Mouse (Mus musculus) B cell, adult 2 months (primary cell): ENCODE data around the gene Cdc40.

Source experiments
- DNase-seq, 2 experiments: peaks; one replicate each; pipeline ENCODE4 v3.0.0; 2022

Gene Cdc40

DNA sequence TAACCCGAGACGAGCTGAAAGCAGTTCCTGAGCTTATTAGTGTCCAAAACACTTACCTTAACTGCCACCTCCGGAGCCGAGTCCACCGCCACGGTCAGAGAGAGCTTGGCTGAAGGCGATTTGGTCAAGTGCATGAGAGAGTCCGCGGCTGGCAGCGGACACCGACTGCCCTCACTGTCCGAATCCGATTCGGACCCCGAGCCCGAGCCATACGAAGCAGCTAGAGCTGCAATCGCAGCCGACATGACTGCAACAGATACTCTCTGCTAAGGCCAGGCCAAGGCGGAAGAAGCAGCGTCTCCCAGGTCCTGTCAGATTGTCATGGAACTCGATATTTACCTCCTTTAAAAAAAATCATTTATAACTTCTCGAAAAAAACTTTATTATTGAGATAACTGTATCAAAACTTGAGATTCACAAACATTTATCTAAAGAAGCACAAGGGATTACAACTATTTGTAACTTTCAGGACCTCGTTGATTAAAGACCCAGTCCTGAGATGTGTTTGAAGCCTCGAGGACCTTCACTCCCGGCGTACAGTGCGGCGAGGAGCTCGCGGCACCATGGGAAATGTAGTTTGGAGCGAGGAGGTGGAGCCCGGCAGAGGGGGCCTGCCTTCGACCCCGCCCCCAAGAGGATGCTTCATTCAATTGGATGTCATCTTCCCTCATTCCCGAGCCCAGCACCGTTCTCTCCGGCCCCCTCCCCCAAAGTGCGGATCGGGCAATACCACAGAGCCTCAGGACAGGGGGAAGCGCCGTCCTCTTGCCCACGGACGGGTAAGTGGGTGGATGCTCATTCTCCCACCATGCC lies at the start of gene Cdc40, which contains the start of gene Wasf1:
TSS of gene Cdc40 (minus strand) at position 481 of the 813 bp plus-strand sequence.
TSS of gene Wasf1 (plus strand) at position 645 of the 813 bp plus-strand sequence.
- peak; percentile 91 to 92 for DNase-seq

DNA sequence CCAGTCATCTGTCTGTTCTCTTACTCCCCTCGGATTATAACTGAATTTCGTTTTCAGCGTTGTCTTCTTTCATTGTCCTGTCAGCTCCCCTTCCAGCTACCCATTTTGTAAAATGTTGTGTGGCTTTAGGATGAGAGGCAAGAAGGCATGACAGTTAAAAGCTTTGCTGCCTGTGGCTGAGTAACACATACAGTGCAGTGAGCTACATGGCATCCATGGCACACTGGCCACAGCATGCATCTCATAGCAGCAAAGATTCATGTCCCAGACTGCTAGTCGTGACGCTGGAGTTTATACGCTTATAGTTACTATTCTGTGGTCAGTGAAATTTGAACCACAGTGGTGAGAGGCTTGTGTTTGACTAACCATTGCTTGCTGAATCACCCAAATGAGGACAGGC lies 36.4 kb upstream of the Cdc40 start:
- DNase-seq = no peak

DNA sequence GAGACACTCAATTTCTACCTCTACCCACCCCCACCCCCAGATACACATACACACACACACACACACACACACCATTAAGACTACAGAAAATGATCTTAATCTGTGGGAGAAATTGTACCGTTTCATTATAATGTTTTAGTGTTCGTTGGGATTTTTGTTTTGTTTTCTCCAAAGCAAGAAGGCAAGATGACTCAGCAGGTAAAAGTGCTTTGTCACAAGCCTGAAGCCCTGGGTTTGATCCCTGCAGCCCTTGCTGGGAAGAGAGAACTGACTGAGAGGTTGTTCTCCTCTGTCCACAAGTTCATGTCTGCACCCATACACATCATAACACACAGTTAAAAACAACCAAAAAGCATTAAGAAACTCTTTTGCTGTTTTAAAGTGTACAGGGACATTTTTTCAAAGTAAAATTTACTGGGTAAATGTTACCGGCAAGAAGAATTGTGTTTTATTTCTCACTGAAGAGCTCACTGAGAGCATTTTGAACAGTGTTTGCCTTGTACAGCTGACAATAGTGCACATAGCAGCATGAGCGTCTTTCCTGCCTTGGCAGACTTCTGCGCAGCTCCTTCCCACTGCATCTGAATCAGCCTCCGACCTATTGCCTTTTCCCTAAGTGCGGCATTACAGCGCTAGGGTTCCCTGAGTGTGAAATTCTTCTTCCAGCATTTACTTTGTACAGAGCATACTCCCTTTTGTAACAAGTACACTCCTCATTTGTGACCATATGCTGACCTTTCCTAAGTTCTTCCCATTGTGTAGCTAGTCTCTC lies 35.7 kb upstream of the Cdc40 start:
- no peak for DNase-seq

DNA sequence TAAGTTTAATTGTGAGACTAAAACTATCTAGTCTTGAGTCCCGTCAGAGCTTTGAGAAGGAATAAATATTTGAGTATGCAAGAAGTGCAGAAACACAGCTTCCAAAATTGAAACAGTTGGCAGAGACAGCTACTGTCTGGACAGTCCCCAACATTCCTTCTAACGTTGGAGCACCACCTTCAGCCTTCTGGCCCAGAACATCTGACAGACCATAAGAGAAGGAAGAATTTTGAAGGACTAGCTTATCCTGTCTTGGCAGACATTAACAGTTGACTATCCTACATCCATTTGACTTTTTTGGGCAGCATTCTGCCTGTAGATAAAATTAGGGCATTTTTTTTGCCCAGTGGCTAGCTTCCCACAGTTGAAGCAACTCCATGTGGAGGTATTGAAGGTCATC lies 32.1 kb upstream of the Cdc40 start:
- DNase-seq = no peak

DNA sequence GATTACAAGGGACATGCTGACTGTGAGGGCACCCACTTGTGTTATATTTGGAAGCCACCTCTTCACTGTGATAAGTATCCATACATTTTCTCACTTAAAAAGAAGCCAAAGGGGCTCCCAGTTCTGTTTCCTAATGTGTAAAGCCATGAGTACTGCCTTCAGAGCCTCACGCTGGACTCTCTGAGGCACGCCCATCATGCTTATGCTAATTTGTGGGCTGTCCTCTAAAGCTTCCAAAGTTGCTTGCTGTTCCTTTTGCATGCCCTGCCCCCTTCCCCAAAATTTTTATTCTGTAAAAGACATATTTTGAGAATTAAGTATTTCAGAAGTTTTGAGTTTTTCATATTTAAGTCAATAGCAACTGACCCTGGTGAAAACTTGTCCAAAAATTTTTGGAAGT lies 27.7 kb upstream of the Cdc40 start:
- no peak for DNase-seq

DNA sequence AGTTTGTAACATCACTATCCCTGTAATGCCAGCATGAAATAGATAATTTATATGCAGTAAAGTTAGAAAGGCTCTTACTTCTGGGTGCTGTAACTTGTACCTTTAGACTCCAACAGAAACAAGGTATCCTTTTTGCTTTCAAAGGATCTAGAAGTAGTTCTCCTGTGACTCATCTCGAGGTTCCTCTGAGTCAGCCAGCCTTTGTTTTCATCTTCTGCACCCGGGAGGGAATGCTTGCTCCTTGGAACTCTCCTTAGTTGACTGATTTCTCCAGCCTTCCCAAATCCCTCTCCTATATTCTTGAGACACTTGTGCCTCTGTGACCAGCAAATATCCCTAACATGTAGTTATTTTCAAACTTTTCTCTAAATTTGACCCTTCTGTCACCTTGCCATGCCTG lies 25.5 kb upstream of the Cdc40 start:
- DNase-seq = no peak

DNA sequence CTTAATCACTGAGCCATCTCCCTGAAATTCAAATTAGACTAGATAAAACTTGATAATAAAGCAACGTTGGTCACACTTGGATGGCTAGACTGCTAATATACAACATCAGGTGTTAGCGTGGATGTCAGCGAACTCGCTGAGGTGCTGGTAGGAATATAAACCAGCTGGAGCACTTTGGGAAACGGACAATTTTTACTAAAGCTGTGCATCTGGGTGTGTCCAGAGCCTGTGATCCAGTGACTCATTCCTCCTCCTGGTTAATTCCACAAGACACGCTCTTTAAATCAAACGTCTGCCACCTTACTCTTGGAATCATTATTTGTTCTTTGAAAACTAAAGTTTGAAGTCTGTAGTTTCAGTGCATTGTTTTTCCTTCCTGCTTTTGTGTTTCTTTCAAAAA lies 23.7 kb upstream of the Cdc40 start:
- no peak for DNase-seq

DNA sequence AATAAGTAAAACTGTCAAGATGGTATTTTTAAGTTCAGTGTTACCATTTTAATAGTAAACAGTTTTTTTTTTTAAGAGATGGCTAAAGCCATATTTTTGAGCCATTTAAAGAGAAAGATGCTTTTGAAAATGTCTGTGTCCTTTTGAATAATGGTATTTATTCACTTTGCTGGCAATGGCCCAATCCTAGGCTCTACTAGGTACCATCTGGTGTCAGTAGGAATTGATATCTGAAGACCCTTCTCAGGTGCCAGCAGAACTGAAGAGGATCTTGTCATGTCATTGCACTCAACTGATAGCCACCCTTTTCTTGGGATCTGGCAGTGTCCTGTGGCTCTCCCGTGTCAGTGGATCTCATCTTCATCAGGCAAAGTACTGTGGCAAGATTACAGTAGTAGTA lies 23.0 kb upstream of the Cdc40 start:
- no peak for DNase-seq

DNA sequence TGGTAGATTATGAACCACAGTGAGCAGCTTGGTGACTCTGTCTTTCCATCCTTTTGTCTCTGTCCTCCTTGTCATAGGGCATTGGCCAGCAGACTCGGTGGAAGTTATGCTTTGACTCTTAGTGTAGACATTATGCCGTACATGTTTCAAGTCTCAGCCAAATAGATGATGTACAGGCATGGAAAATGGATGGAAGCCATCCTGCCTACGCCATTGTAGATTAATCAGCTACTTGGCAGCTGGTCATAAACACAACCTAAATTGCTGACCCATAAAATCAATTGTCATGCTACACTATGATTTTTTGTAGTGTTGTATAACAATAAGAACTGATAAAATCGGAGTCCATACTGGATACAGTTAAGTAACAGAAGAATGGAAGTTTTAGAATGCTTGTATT lies 18.7 kb upstream of the Cdc40 start:
- DNase-seq = no peak

DNA sequence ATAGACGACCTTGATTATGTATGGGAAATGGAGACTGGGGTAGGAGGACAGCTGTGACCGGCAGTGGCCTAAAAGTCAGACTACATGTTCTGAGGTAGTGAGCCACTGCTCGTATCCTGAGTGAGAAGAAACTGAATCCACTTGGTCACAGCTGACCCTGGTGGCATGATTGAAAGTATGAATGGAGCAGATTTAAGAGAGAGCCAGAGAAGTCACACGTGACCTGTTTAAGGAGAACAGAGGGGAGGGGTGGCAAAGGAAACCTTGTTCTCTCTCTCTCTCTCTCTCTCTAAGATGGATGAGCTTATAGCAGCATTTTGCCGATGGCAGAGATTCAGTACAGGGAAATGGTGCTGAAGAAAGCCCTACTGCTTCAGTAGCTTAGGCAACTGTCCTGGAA lies 13.5 kb upstream of the Cdc40 start:
- no peak for DNase-seq

DNA sequence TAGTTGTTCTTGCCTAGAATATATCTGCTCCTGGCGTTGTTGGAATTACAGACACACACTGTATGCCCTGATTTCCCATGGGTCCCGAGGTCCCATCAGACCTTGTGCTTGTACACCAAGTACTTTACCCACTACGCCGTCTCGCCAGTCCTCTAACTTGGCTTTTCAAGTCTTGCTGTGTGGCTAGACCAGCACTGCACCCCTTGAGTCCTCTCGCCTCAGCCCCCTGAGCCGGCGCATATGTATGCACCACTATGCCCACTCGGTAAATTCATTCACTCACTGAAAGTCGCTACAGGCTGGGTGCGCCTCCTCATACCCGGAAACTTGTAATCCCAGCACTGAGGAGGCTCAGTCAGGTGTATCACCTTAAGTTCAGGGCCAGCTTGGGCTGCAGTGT lies 12.7 kb upstream of the Cdc40 start:
- no peak for DNase-seq

DNA sequence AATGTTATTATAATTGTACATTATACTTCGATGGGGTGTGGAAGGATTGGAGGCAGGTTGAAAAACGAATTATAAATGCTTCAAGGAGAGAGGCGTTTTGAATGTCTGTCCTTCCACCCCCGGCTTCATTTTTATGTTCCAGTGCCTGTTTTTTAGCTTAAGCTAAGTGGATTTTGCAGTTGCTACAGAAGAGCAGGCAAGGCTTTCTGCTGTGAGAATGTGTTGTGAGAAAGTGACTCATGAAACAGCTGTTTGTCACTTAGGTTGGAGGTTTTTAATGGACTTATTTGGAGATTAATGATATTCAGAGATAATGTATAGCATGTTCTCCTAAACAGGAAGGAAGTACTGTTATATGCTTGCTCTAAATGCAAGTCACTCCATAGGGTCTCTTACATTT lies 6.0 kb upstream of the Cdc40 start:
- DNase-seq = no peak

DNA sequence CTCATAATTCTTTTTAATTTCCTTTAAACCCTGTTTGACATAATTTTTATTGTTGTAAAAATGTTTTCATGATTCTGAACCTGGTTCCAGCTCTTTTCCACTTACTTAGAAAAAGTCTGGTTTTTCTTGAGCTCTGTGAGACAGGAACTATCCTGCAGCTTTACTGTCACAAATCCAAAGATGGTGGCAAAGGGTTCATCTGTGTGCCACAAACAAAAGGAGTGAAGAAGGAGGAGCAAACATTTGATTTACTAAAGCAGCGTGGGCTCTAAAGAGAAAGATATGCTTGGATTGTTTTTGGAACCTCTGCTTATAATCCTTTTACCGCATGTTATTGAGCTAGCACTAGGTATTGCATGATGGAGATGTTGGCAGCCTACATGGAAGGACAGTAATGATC lies 4.2 kb upstream of the Cdc40 start:
- no peak for DNase-seq

DNA sequence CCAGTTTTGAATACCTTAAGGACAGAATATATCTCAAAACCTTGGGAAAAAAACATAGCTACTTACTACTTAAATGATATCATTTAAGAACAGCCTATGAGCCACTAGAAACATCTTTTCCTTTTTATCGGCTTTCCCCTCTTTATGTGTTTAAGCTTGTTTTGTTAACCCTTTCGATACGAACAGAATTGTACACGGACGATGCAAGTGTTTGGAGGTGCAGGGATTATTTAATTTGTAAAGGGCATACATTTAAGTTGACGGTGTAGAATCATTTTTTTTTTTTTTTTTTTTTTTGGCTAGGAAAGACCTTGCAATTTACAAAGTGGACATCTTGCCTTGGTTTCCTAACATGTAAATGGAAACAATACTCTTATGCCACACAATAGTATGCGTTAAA lies 2.3 kb upstream of the Cdc40 start:
- DNase-seq = no peak

DNA sequence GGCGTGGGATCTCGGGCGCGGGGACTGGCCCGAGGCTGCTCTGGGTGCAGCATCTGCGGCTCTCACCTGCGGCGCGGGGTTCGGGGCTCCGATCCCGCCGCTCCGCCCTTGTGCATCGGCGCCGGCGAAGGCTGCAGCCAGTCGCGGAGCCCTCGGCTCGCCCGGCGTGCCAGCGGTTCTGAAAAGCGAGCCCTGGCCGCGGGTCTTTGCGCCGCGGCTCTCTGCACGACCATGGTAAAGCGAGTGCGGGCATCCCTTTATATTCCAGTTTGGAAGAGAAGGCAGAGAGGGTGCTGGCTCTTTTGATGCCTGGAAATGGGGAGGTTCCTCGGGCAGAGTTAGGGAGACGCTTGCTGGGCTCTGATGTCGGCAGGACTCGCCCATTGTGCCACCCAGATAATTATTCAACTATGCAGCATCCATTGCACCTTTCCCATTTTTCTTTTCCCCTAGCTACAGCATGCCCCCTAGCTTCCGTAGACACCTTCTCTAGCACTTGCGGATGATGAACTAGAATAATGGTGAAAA lies 1.2 kb upstream of the Cdc40 start:
- peak; percentile 35 to 51 for DNase-seq

DNA sequence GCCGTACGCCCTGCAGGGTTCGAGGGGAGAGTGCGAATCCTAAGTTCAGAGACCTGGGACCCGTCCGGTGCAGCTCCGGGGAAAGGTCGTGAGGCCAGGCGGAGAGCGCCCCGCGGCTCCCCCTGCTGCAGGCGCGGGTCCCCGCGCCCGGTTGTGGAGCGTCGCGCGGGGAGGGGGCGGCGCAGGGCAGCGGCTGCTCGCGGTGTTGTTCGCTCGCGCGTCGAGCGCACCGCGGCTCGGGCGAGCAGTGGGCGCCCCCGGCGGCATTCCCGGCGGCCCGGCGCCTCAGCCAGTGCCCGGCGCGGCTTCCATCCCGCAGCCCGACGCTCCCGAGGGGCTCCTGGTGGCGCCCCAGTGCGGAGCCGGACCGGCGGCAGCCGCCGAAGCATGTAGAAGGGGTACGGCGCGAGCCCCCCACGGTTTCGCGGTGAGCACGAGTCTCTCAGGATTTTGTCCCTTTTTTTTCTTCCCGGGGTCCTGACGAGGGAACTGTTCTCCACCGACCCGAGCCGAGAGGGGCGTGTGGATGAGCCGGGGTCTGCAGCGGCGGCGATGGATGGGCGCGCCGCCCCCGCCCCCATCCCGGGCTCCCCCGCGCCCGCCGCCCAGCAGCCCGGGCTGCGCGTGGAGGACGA lies 650 bp upstream of the Cdc40 start:
- peak in 1 of 2 experiments; percentile 17 for DNase-seq

DNA sequence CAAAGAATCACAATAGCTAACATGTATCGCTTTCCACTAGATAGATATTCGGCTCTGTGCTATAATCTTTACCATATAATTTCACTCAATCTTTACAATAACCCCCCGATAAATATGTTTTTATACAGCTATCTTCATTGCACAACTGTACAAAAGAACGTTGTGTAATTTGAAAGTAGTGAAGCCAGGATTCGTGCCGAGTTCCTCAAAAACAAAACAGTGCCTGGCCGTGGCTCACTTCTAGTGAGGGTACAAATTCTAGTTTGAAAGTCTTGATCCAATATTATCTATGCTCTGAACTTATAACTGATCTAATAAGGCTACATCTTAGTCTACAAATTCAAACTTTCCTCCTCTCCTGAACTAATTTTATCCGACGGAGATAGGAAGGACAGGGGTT lies 778 bp downstream of the Cdc40 start:
- DNase-seq = peak in 1 of 2 experiments; percentile 11

DNA sequence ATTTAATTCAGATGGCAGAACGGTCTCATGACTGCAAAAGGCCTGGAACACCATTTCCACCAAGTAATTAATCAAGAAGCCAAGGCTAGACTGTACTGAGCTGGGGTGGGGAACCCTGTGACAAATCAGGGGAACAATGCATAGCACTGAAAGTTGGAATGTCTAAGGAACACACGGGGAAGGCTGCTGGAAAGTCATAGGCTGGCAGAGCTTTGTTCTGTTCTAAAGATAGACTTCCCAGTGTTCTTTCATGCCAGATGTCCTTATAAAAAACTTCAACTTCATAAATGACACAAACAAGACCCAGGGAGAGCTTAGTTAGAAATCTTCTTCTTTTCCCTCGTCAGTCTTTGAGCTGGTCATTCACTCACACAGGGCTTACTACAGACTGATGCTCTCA lies 1.9 kb downstream of the Cdc40 start:
- no peak for DNase-seq

DNA sequence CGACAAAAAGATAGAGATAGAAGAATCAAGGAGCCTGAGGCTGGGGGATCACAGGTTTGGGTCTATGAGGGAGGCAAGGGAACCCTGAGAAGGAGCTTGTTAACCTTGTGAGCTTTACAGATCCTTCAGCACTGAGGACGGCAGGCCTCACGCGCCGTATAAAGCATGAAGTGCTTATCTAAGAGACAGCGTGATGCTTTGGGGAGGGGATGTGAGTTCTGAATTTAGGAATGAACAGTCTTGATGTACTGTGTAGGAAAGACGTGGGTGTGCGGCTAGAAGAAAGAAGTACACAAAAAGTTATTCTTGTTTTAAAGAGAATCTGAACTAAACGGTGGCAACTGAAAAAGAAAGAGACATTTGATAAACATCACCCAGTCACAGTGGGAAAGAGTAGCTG lies 3.1 kb downstream of the Cdc40 start:
- no peak for DNase-seq

DNA sequence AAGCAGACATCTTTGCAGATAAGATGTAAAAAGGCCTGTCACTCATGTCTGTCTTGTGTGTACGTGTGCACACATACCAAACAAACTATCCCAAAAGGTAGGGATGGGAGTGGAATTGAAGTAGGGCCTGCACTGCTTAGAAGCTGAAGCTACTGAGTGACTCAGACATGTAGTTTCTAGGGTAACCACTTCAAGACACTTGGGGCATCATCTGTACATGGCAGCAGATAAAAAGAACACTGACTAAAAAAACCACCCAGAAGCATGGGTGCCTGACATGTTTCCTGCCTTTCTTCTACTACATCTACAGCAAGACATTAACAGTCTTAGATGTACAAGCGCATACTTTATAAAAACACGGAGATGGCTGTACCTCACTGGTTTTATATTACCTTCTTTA lies 4.9 kb downstream of the Cdc40 start:
- no peak for DNase-seq

DNA sequence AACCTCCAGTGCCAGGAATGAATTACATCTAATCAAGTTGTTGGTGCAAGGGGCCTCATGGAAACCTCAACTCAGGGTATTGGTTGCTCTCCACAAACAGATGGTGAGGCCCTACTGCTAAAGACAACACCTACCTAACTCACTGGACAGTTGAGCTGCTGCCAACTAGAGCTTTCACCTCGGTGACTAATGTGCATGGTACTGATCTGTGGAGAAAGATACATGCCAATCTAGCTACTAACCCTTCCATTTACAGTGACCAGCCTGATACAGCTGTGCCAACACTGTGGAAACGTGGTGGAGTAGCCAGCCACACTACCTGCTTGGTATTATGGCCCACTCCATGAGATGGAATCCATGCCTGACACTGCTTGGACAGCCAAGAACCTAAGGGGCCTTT lies 11.1 kb downstream of the Cdc40 start:
- no peak for DNase-seq

DNA sequence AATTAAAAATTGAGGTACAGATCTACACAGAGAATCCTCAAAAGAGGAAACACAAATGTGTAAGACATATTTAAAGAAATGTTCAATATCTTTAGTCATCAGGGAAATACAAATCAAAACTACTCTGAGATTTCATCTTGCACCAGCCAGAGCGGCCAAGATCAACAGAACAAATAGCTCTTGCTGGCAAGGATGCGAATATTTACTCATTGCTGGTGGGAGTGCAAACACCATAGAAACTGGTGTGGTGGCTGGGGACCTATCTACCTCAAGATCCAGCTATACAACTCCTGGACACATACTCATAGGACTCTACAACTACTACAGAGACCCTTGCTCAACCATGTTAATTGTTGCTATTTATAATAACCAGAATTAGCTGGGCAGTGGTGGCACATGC lies 11.8 kb downstream of the Cdc40 start:
- DNase-seq = no peak

DNA sequence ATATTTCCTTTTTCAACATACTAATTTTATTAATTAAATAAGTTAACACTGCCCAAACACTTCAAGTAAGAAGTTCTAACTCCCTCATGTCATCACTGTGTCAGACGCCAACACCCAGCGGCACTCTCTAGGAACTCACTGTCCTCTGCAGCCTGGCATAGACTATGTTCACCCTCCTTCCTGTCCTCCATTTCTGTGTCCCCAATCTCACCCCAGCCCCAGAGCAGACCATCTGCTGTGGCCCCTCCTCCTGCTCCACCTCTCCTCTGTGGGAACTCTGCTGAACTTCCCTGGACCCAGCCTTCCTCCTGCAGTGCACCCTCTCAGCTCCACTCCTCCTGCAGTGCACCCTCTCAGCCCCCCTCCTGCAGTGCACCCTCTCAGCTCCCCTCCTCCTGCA lies 15.0 kb downstream of the Cdc40 start:
- no peak for DNase-seq

DNA sequence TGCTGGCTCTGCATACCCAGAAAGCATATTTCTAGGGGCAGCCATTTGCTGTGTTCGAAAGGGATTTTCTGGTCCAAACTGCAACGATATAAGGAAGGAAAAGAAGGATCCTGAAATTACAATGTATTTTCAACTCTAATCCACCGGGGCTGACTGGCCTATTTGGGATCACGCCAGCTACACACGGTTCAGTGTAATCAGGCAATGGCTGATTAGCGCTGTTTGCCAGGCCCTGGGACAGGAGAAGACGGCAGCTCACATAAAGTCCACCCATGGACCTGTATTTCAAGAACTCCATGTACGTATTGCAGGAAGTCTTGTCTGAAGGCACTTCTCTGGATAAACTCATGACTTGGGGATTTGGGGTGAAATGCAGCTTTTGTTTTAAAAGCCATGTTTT lies 25.5 kb downstream of the Cdc40 start:
- no peak for DNase-seq
